Mouse (Mus musculus): Measurements from ENCODE around the gene Cfap69. TPM values are rescaled to one million over a fixed set of nuclear protein-coding genes. Genes with fewer than 3 reads are reported as not detected.

The Cfap69 gene
- total RNA-seq, 2 experiments from 2014 or later, result 21.6 to 23.0 TPM

DNA sequence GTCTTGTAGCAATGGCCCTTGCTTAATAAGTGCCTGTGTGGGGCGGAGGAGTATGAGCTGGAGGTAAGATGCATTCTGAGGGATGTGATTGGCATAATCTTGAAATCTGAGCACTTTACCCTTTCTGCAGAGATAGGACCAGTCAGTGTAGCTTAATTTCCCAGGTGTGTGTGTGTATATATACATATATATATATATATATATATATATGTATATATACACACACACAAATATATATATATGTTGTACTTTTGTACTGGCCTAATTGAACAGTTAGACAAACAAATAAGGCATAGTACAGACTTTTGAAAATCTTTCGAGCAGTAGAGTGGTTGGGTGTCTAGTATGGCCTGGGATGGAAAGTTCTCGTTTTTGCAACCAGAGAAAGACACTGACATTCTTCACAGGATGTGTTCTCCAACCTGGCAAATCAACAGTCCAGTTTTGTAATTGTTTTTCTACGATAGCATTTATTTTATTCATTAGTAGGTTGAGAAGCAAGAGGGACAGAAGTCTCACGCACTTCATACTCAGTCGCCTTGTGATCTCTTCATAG is 410 bp upstream of the Cfap69 start:
- DNase-seq (ENCODE audit: low spot score in 2 of 2), result no peak
- intact Hi-C loops (cut with DNase I), result no loop called here

DNA sequence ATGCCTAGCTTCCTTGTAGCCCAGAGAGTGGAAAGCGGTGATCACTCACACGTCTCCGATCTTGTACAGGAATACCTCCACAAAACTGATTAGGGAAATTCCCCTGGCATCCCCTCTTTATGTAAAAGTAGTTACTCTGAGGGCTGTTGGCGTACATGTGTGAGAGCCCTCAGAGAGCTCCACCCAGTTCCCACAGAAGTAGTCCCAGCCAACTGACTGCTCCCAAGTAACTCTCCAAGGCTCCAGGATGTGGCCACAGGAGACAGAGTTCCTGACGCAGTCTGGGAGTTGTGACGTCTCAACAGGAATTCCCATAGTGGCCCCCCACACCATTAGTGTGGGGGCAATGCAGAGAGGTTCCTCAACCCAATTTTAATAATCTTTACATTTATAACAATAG is 982 bp downstream of the Cfap69 start:
- intact Hi-C loops (cut with DNase I), result no loop called here
- DNase-seq (ENCODE audit: low spot score in 2 of 2), result no peak

GRCm38 (mm10) chr5:5658680-5659079 is 5.4 kb downstream of the Cfap69 start:
- no peak for DNase-seq (ENCODE audit: low spot score in 2 of 2)
- intact Hi-C loops (cut with DNase I), result no loop called here

GRCm38 (mm10) chr5:5657932-5658331 is 6.1 kb downstream of the Cfap69 start:
- no peak for DNase-seq (ENCODE audit: low spot score in 2 of 2)
- intact Hi-C loops (cut with DNase I), result no loop called here

- intact Hi-C loops (cut with DNase I), result no loop called here
Measured at GRCm38 (mm10) chr5:5648817-5649569, 15.0 kb downstream of the Cfap69 start.

DNA sequence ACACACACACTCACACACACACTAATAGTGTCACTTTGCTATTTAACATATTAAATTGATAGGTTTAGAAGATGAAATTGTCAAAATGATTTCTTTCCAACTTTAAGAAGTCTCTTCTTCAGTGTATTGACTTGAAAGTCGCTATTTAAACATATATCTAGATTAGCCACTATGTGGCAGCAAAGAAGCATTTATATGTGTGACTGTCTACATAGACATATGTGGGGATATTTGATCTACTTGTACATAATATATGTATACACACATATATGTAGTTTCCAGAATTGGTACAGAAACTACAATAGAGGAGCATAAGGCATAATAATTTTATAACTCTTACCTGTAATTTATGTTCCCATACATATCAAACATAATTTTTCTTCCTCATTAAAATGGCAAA is 17.9 kb downstream of the Cfap69 start:
- no peak for DNase-seq (ENCODE audit: low spot score in 2 of 2)
- intact Hi-C loops (cut with DNase I), result loop anchor here (1.0 kb wide), 1 partner anchor 104 kb away; no protein-coding TSS in a partner anchor

More at GRCm38 (mm10) chr5:5648817-5649569, 15.0 kb downstream of the Cfap69 start:
- peak; percentile 73 to 88 for DNase-seq (ENCODE audit: low spot score in 2 of 2)

- intact Hi-C loops (cut with DNase I), result no loop called here
- no peak for DNase-seq (ENCODE audit: low spot score in 2 of 2)
Measured at GRCm38 (mm10) chr5:5638496-5638895, 25.5 kb downstream of the Cfap69 start.

DNA sequence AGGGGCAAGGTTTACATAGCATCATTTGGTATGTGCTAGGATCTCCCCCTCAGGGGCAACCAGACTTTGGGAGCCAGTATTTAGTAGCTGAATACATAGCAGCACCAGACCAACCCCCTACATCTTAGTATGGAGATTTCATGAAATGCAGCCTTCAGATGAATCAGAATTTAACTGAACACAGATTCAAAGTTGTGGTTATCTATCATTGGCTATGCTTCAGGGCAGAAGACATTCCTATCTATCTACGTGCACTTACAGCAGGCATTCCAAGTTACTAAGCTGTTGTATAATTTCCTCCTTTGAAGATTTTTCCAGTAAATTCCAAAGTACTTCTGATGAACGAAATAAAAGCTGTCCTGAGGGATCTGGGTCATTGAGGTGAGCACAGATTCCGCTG is 38.5 kb downstream of the Cfap69 start:
- intact Hi-C loops (cut with DNase I), result no loop called here
- no peak for DNase-seq (ENCODE audit: low spot score in 2 of 2)

- intact Hi-C loops (cut with DNase I), result no loop called here
- no peak for DNase-seq (ENCODE audit: low spot score in 2 of 2)
Measured at GRCm38 (mm10) chr5:5618329-5618728, 45.7 kb downstream of the Cfap69 start.

- DNase-seq (ENCODE audit: low spot score in 2 of 2), result no peak
- intact Hi-C loops (cut with DNase I), result no loop called here
Measured at GRCm38 (mm10) chr5:5610540-5610939, 53.5 kb downstream of the Cfap69 start.

GRCm38 (mm10) chr5:5587686-5588085 is 76.4 kb downstream of the Cfap69 start:
- intact Hi-C loops (cut with DNase I), result no loop called here

GRCm38 (mm10) chr5:5573749-5574317 is 90.2 kb downstream of the Cfap69 start, which contains the start of gene Gm8773:
Gm8773 (plus strand) TSS chr5:5573799.
- peak in 1 of 2 experiments; percentile 7 for DNase-seq (ENCODE audit: low spot score in 2 of 2)
- intact Hi-C loops (cut with DNase I), result no loop called here

More at GRCm38 (mm10) chr5:5587686-5588085, 76.4 kb downstream of the Cfap69 start:
- no peak for DNase-seq (ENCODE audit: low spot score in 2 of 2)

GRCm38 (mm10) chr5:5562435-5562834 is 101.6 kb downstream of the Cfap69 start:
- intact Hi-C loops (cut with DNase I), result no loop called here
- no peak for DNase-seq (ENCODE audit: low spot score in 2 of 2)

GRCm38 (mm10) chr5:5561041-5561706 is 102.9 kb downstream of the Cfap69 start:
- DNase-seq (ENCODE audit: low spot score in 2 of 2), result no peak
- intact Hi-C loops (cut with DNase I), result no loop called here

- DNase-seq (ENCODE audit: low spot score in 2 of 2), result no peak
- intact Hi-C loops (cut with DNase I), result loop anchor here (5.0 kb wide), 1 partner anchor 47 kb away; the partner anchor contains the start of gene Cldn12
Measured at GRCm38 (mm10) chr5:5559798-5560197, 104.2 kb downstream of the Cfap69 start.

DNA sequence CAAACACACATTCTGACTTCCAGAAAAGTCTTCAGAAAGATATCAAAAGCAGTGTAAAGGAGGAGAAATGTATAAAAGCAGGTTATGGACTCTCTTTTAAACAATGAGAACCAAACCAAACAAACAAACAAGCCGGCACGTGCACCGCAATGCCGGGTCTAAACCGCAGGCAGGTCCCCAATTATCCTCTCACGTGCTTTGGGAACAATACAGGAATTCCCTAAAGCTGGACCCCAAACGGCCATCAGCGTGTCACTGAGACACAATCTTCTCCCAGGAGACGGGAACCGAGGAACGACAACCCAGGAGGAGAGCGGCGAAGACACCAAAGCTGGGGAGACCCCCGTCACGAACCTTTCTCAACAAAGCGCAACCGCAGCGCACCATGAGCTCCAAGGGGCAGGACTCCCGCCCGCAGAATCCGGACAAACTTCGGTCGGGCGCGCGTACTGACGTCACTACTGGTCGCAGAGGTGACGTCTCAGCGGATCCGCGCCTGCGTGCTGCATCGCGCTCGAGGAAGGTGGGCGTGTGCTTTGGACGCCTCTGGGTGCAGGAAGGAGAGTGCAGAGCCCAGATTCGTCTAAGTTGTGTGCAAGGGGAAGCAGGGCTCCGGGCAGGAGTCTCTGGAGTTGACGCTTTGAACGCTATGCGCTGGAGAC is 104.8 kb downstream of the Cfap69 start, which contains the start of gene Gtpbp10:
Gtpbp10 (minus strand) TSS at position 460 of the 662 bp plus-strand sequence.
- intact Hi-C loops (cut with DNase I), result loop anchor here (5.0 kb wide), 1 partner anchor 47 kb away; the partner anchor contains the start of gene Cldn12
- peak; percentile 93 for DNase-seq (ENCODE audit: low spot score in 2 of 2)

GRCm38 (mm10) chr5:5551110-5551509 is 112.9 kb downstream of the Cfap69 start:
- intact Hi-C loops (cut with DNase I), result no loop called here
- no peak for DNase-seq (ENCODE audit: low spot score in 2 of 2)

DNA sequence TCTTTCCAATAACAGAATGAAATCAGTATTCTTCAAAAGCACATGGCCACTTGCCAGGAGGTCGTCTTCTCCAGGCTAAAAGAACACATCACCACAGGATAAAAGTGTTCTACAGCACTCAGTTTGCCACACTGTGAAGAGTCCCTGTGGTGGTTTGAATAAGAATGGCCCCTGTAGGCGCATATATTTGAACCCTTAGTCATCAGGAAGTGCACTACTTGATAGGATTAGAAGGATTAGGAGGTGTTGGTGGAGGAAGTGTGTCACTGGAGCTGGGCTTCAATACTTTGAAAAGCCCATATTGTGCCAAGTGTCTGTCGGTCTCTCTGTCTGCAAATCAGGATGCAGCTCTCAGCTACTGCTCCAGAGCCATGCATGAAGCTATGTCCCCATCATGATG is 123.7 kb downstream of the Cfap69 start:
- DNase-seq (ENCODE audit: low spot score in 2 of 2), result no peak
- intact Hi-C loops (cut with DNase I), result no loop called here

- no peak for DNase-seq (ENCODE audit: low spot score in 2 of 2)
- intact Hi-C loops (cut with DNase I), result no loop called here
Measured at GRCm38 (mm10) chr5:5539771-5540170, 124.3 kb downstream of the Cfap69 start.
